Mouse (Mus musculus): ENCODE data around the gene Tcp10c. TPM values are rescaled to one million over a fixed set of nuclear protein-coding genes. Genes with fewer than 3 reads are reported as not detected.
"Not testable (repeated sequence)": the region's sequence is repeated elsewhere in the genome, so short reads cannot be mapped to it uniquely, and the experiment has no call there.

Tcp10c gene
- polyA plus RNA-seq, 1 experiment from 2014 or later, result not detected

DNA sequence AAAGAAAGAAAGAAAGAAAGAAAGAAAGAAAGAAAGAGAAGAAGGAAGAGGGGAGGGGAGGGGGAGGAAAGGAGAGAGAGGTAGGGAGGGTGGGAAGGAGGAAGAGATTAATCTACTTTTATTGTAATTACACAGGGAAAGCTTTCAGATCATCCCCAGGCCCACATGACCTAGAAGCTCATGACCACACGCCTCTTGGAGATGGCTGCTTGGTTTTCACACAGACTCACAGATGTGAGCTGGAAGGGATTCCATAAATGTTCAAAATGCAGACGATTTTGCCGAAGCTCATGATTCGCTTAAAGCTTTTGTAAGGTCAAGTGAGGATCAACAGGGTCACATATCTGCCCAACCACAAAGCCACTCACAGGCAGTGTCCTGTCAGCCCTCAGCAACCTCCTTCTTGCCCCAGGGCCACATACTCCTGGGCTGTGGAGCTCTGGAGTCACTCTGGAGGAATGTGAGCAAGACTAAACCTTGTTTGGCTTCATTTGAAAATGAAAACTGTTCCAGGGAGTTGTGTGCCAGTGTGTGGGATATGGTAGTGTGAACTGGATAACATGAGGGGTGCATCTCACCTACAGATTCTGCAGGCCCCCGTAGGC lies 49.3 kb downstream of the Tcp10c start:
- not testable (repeated sequence) for H3K9ac ChIP-seq (replicated peaks); ATAC-seq (ENCODE audit: low FRiP score, low read depth); H3K4me2 ChIP-seq (replicated peaks); H3K27ac ChIP-seq (replicated peaks); H3K4me3 ChIP-seq; H3K27me3 ChIP-seq; H3K36me3 ChIP-seq; H3K4me1 ChIP-seq
- H3K9me3 ChIP-seq, result peaks cover 20% of the 10 kb centered on the region
- WGBS, result 84% methylated on average over 5 of the region's 5 CpGs

DNA sequence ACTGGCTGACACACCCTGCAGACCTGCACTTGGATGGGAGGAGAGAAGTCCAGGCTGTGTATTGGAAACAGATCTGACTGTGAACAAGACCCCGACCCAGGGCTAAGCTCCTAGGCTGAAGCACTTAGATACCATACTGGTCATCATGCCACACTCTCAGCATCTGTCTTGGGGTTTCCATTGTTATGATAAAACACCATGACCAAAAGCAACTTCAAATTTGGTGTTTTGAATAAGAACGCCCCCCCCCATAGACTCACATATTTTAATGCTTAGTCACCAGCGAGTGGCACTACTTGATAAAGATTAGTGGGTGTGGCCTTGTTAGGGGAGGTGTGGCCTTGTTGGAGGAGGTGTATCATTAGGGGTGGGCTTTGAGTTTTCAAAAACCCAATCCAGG lies 51.7 kb downstream of the Tcp10c start:
- not testable (repeated sequence) for H3K36me3 ChIP-seq

DNA sequence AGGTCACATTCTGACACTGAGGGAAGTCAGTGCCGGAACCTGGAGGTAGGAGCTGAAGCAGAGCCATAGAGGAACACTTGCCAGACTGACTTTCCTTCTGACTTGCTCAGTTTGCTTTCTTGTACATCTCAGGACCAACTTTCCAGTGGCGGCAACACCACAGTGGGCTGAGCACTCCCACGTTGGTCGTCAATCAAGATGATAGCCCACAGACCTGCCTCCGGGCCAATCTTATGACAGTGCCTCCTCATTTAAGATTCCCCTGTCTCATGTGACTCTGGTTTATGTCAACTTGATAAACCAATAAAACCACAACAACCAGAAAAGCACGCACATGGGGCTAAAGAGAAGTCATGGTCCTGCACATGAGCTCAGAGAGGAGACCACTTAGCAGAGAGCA lies 52.3 kb downstream of the Tcp10c start:
- not testable (repeated sequence) for ATAC-seq (ENCODE audit: low FRiP score, low read depth); H3K4me3 ChIP-seq; H3K4me1 ChIP-seq; H3K27me3 ChIP-seq; H3K4me2 ChIP-seq (replicated peaks); H3K27ac ChIP-seq (replicated peaks); H3K36me3 ChIP-seq; H3K9ac ChIP-seq (replicated peaks)
- WGBS, result 92% methylated on average over 6 of the region's 6 CpGs
- H3K9me3 ChIP-seq, result peaks cover 11% of the 10 kb centered on the region

More for the DNA sequence above, 51.7 kb downstream of the Tcp10c start:
- H3K27ac ChIP-seq (replicated peaks); H3K4me3 ChIP-seq; ATAC-seq (ENCODE audit: low FRiP score, low read depth); H3K4me2 ChIP-seq (replicated peaks); H3K27me3 ChIP-seq; H3K4me1 ChIP-seq; H3K9ac ChIP-seq (replicated peaks): not testable (repeated sequence)
- peaks cover 11% of the 10 kb centered on the region for H3K9me3 ChIP-seq
- WGBS, result 82% methylated on average over 3 of the region's 3 CpGs

DNA sequence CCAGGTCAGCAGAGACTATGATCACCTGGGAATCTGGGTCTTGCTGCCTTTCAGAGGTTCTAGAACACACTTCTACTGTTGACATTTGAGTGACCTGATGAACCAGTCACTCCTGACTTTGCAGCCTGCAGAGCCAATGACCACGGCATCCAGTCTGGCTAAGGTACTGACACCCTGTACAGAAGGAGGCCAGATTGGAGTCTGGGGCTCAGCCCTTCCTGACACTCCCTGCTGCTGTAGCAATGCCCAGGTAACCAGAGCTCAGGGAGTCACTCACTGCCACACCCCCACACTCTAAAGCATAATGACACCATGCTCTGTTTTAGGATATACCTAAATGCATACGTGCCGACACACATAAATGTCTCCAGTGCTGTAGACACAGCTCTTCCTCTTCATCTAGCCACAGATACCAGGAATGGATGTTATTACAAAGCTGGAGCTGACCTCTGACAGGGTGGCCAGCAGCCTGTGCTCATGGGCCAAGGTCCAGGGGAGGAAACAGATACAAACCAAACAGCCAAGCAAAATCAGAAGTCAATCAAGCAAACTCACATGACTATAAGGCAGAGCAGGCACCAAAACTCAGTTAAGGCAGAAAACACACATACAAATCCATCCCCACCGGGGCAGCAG lies 53.4 kb downstream of the Tcp10c start:
- WGBS, result 95% methylated on average over 3 of the region's 4 CpGs
- not testable (repeated sequence) for H3K36me3 ChIP-seq; H3K27me3 ChIP-seq; H3K4me1 ChIP-seq; H3K27ac ChIP-seq (replicated peaks); H3K9ac ChIP-seq (replicated peaks); H3K4me3 ChIP-seq; H3K4me2 ChIP-seq (replicated peaks)
- peaks cover 11% of the 10 kb centered on the region for H3K9me3 ChIP-seq
- ATAC-seq (ENCODE audit: low FRiP score, low read depth), result 0 out of 2 replicates have a peak, but pooled peaks have one; percentile 44

- not testable (repeated sequence) for H3K27ac ChIP-seq (replicated peaks); H3K36me3 ChIP-seq; H3K4me1 ChIP-seq; H3K9ac ChIP-seq (replicated peaks); H3K4me3 ChIP-seq; H3K27me3 ChIP-seq; H3K4me2 ChIP-seq (replicated peaks)
- 97% methylated on average over 11 of the region's 11 CpGs for WGBS
- ATAC-seq (ENCODE audit: low FRiP score, low read depth), result 0 out of 2 replicates have a peak, but pooled peaks have one; percentile 34
- peaks cover 11% of the 10 kb centered on the region for H3K9me3 ChIP-seq
Observed at GRCm38 (mm10) chr17:13408257-13408633, 53.9 kb downstream of the Tcp10c start.

DNA sequence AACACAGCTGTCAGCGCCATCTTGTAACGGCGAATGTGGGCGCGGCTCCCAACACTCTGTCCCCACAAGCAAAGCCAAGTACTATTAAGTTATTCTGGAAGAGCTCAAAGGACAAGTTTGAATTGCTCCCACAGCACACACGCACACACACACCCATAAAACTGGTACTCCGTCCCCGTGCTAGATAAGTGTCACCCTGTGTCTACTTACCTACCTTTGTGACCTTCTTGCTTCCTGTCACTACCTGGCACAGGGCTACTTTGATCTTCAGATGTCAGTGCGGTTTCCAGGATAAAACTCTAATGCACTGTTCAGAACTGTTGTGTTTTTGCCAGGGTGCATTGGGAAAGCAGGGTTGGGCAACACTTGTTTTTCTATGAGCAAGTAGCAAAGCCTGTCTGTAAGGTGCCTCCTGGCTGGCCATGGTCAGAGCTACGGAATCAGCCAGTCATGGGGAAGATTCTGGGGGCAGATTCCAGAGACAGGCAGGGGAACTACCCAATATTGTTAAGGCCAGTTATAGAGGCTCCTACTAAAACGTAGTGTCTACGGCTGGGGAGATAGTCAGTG lies 66.7 kb downstream of the Tcp10c start:
- not testable (repeated sequence) for H3K27ac ChIP-seq (replicated peaks); ATAC-seq (ENCODE audit: low FRiP score, low read depth); H3K9ac ChIP-seq (replicated peaks); H3K4me2 ChIP-seq (replicated peaks); H3K4me3 ChIP-seq; H3K4me1 ChIP-seq; H3K36me3 ChIP-seq; H3K27me3 ChIP-seq
- 87% methylated on average over 10 of the region's 12 CpGs for WGBS
- H3K9me3 ChIP-seq, result peaks cover 10% of the 10 kb centered on the region

- not testable (repeated sequence) for H3K9ac ChIP-seq (replicated peaks); H3K4me1 ChIP-seq; H3K4me3 ChIP-seq; H3K27ac ChIP-seq (replicated peaks); H3K4me2 ChIP-seq (replicated peaks); ATAC-seq (ENCODE audit: low FRiP score, low read depth); H3K36me3 ChIP-seq; H3K27me3 ChIP-seq
- WGBS, result 89% methylated on average over 5 of the region's 5 CpGs
- peaks cover 12% of the 10 kb centered on the region for H3K9me3 ChIP-seq
Observed at GRCm38 (mm10) chr17:13422638-13423037, 68.3 kb downstream of the Tcp10c start.

- H3K4me1 ChIP-seq; H3K4me2 ChIP-seq (replicated peaks); H3K9ac ChIP-seq (replicated peaks); H3K27me3 ChIP-seq; H3K4me3 ChIP-seq; ATAC-seq (ENCODE audit: low FRiP score, low read depth); H3K36me3 ChIP-seq; H3K27ac ChIP-seq (replicated peaks): not testable (repeated sequence)
- WGBS, result 66% methylated on average over 8 of the region's 8 CpGs
- peaks cover 12% of the 10 kb centered on the region for H3K9me3 ChIP-seq
Observed at GRCm38 (mm10) chr17:13423373-13424024, 69.1 kb downstream of the Tcp10c start.

DNA sequence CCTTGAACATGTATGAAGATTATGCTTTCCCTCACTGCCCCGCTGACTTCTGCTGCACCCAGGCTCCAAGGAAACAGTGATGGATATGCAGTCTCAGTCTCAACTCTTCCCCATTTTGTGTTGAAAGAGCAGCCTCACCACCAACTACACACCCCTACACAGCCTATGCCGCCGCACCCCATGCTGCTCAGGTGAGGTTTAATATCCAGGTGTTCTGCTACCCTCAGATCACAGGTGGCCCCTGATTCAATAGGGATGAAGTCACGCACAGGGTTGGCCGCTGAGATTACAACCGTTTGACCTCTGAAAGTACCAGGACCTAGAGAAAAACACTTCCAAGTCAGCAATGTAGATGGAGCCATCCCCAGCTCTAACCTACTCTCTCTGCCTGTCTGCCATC lies 69.9 kb downstream of the Tcp10c start:
- H3K4me1 ChIP-seq; H3K4me3 ChIP-seq; H3K27me3 ChIP-seq; H3K36me3 ChIP-seq; H3K4me2 ChIP-seq (replicated peaks); H3K27ac ChIP-seq (replicated peaks); H3K9ac ChIP-seq (replicated peaks); ATAC-seq (ENCODE audit: low FRiP score, low read depth): not testable (repeated sequence)
- 86% methylated on average over 6 of the region's 6 CpGs for WGBS
- peaks cover 12% of the 10 kb centered on the region for H3K9me3 ChIP-seq

- peak; percentile 24; the same call in 1 of the 2 replicates for ATAC-seq (ENCODE audit: low FRiP score, low read depth)
- not testable (repeated sequence) for H3K4me1 ChIP-seq; H3K4me2 ChIP-seq (replicated peaks); H3K36me3 ChIP-seq; H3K4me3 ChIP-seq; H3K27ac ChIP-seq (replicated peaks); H3K27me3 ChIP-seq; H3K9ac ChIP-seq (replicated peaks)
- peaks cover 12% of the 10 kb centered on the region for H3K9me3 ChIP-seq
- WGBS, result 78% methylated on average over 2 of the region's 5 CpGs
Observed at GRCm38 (mm10) chr17:13425694-13426093, 71.3 kb downstream of the Tcp10c start.

- ATAC-seq (ENCODE audit: low FRiP score, low read depth); H3K9ac ChIP-seq (replicated peaks); H3K9me3 ChIP-seq; H3K27me3 ChIP-seq; H3K4me2 ChIP-seq (replicated peaks); H3K4me1 ChIP-seq; H3K36me3 ChIP-seq; H3K4me3 ChIP-seq; H3K27ac ChIP-seq (replicated peaks): not testable (repeated sequence)
- 87% methylated on average over 4 of the region's 6 CpGs for WGBS
Observed at GRCm38 (mm10) chr17:13426508-13426907, 72.1 kb downstream of the Tcp10c start.

Measured in midbrain, embryonic 12.5 days (tissue).